Mouse (Mus musculus) forebrain, embryonic 15.5 days (tissue): ENCODE results near the gene Rab28. TPM values are rescaled to one million over a fixed set of nuclear protein-coding genes. Genes with fewer than 3 reads are reported as not detected.

Experiments used
- ATAC-seq: fragments of 200-750 bp; cut with Nextera tagmentation; replicated peaks from 2 replicates; pipeline ENCODE4 v1.8.0; 2017; ENCODE audit warnings: mild to moderate bottlenecking, moderate TSS enrichment, moderate library complexity
- H3K27ac ChIP-seq: fragments of 300-500 bp; sonication (generic); replicated peaks from 2 replicates; pipeline ENCODE4 v1.5.1; 2015; ENCODE audit warnings: mild to moderate bottlenecking, inconsistent platforms
- H3K27me3 ChIP-seq: fragments of 300-500 bp; sonication (generic); 2 replicates; pipeline ENCODE4 v1.6.1; 2015; ENCODE audit warnings: inconsistent platforms
- H3K36me3 ChIP-seq: fragments of 300-500 bp; sonication (generic); 2 replicates; pipeline ENCODE4 v1.6.1; 2015; ENCODE audit warnings: mild to moderate bottlenecking, inconsistent platforms
- H3K4me1 ChIP-seq: fragments of 300-500 bp; sonication (generic); 2 replicates; pipeline ENCODE4 v1.6.1; 2015; ENCODE audit warnings: inconsistent platforms
- H3K4me2 ChIP-seq: fragments of 300-500 bp; sonication (generic); replicated peaks from 2 replicates; pipeline ENCODE4 v1.6.1; 2015; ENCODE audit warnings: mild to moderate bottlenecking, inconsistent platforms
- H3K4me3 ChIP-seq: fragments of 300-500 bp; sonication (generic); 2 replicates; pipeline ENCODE4 v1.5.1; 2015; ENCODE audit warnings: mild to moderate bottlenecking, inconsistent platforms
- H3K9ac ChIP-seq: fragments of 300-500 bp; sonication (generic); replicated peaks from 2 replicates; pipeline ENCODE4 v1.6.1; 2015; ENCODE audit warnings: mild to moderate bottlenecking, inconsistent platforms
- H3K9me3 ChIP-seq: fragments of 300-500 bp; sonication (generic); 2 replicates; pipeline ENCODE4 v1.6.1; 2016; ENCODE audit warnings: inconsistent platforms
- WGBS: fragments of 180-500 bp; shearing (Covaris S2); methylation state at CpG from one replicate; pipeline ENCODE4 v1.1.7; 2015; ENCODE audit warnings: mixed read lengths; 5-methylcytosine and 5-hydroxymethylcytosine counted together
- polyA plus RNA-seq: library from polyadenylated mRNA; unstranded; fragments of >200 nt; fragmentation: Nextera tagmentation; extraction: Ambion mirVana; gene quantifications from 2 replicates; pipeline ENCODE4 v1.2.1, GENCODE M21; 2015

Rab28 gene
- polyA plus RNA-seq, result 77.3 and 79.8 TPM in 2 replicates

DNA sequence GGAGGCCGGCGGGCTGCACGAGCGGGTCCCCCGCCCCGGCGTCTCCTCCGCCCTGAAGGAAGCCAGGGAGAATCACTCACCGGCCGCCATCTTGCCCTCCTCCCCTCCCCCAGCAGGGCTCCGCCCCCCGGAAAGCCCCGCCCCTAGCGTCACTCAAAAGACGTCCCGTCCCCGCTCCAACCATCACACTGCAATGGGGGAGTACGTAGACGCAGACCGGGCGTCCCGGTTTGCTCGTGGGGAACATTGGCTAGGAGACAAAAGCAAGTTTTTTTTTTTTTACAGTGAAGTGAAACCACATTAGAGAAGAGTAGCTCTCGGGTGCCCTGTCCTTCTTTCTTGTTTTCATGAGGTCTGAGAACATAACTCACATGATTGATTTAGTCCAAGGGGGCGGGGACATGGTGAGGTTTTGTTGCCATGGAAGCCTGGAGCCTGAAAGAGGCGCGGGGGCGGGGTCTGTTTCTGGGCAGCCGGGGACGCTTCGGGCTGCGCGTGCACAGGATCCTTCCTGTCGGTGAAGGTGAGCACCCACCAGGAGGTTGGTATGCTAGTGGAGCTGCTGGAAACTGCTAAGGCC lies at the start of gene Rab28:
TSS of gene Rab28 (minus strand) at position 107 of the 580 bp plus-strand sequence.
- H3K27me3 ChIP-seq, result no peaks in the 10 kb centered on the region
- no peaks in the 10 kb centered on the region for H3K9me3 ChIP-seq
- peaks cover 24% of the 10 kb centered on the region for H3K4me1 ChIP-seq
- peak within 1 kb of the TSS; percentile 82 for H3K27ac ChIP-seq
- H3K36me3 ChIP-seq, result no peaks in the 10 kb centered on the region
- peak within 1 kb of the TSS; percentile 94 for H3K9ac ChIP-seq
- peak within 1 kb of the TSS; percentile 87 for H3K4me3 ChIP-seq
- peak; percentile 95 for ATAC-seq
- peak within 1 kb of the TSS; percentile 77 for H3K4me2 ChIP-seq
- under 1% methylated on average over 33 of the region's 34 CpGs for WGBS

DNA sequence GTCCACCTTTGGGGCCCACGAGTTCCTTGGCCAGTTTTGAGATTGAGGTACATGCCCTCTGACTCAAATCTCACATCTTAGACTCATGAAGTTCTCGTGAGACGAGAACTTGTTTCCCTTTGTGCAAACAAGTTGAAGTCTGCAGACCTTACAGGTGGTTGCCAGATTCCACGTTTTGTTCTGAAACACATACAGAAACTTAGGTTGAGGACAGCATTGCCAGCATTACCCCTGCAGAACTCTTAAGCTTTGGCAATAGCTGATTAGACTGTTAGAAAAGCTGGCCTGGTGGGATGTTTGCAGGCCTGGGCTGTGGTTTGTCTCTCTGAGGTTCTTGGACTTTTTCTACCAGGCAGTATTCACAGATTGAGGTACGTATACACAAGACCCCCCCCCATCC lies 49.4 kb upstream of the Rab28 start:
- no peaks in the 10 kb centered on the region for H3K9me3 ChIP-seq
- peaks cover 93% of the 10 kb centered on the region for H3K27me3 ChIP-seq
- no peak overlapping the region for H3K4me2 ChIP-seq
- no peak overlapping the region for H3K27ac ChIP-seq
- no peaks in the 10 kb centered on the region for H3K36me3 ChIP-seq
- H3K4me3 ChIP-seq, result no peak overlapping the region
- H3K9ac ChIP-seq, result no peak overlapping the region
- ATAC-seq, result no peak
- 4% methylated on average over 5 of the region's 5 CpGs for WGBS
- H3K4me1 ChIP-seq, result peaks cover 8% of the 10 kb centered on the region

GRCm38 (mm10) chr5:41756396-41756795 lies 48.4 kb upstream of the Rab28 start:
- Histone ChIP-seq H3K9me3 (no peaks in the 10 kb centered on the region), H3K27ac (no peak overlapping the region), H3K36me3 (no peaks in the 10 kb centered on the region), H3K4me3 (no peak overlapping the region), H3K4me2 (no peak overlapping the region), H3K27me3 (peaks cover 93% of the 10 kb centered on the region), H3K4me1 (peaks cover under 1% of the 10 kb centered on the region), H3K9ac (no peak overlapping the region)
- ATAC-seq, result no peak
- 4% methylated on average over 4 of the region's 4 CpGs for WGBS

- Histone ChIP-seq H3K9me3 (no peaks in the 10 kb centered on the region), H3K4me1 (no peaks in the 10 kb centered on the region), H3K27ac (no peak overlapping the region), H3K36me3 (no peaks in the 10 kb centered on the region), H3K9ac (no peak overlapping the region), H3K27me3 (peaks cover 95% of the 10 kb centered on the region), H3K4me2 (no peak overlapping the region), H3K4me3 (no peak overlapping the region)
- under 1% methylated on average over 23 of the region's 23 CpGs for WGBS
- ATAC-seq, result no peak
Measured at GRCm38 (mm10) chr5:41755373-41755960, 47.5 kb upstream of the Rab28 start.

DNA sequence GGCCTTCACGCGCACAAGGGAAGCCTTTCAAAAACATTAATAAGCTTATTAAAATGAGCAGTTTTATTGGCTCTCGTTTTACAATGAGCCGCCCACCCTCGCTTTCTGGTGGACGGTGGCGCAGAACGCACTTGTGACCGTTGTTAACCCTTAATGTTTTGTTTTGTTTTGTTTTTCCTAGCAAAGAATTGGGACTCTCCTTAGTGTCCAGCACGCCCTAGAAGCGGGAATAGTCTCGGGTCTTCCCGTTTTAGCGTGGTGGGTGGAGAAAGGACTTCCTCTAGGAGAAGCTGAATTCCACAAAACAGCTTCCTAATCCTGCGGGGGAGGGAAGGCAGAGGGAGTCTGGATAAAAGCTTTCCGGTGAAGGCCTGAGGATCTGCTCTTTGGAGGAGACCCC lies 46.9 kb upstream of the Rab28 start:
- 1% methylated on average over 16 of the region's 16 CpGs for WGBS
- no peak for ATAC-seq
- no peaks in the 10 kb centered on the region for H3K36me3 ChIP-seq
- no peaks in the 10 kb centered on the region for H3K9me3 ChIP-seq
- no peaks in the 10 kb centered on the region for H3K4me1 ChIP-seq
- no peak overlapping the region for H3K27ac ChIP-seq
- H3K9ac ChIP-seq, result no peak overlapping the region
- 0 out of 2 replicates have a peak overlapping the region, but pooled peaks have one; percentile 9 for H3K4me2 ChIP-seq
- peaks cover 95% of the 10 kb centered on the region for H3K27me3 ChIP-seq
- no peak overlapping the region for H3K4me3 ChIP-seq

GRCm38 (mm10) chr5:41754226-41754775 lies 46.3 kb upstream of the Rab28 start:
- Histone ChIP-seq H3K4me3 (no peak overlapping the region), H3K27me3 (peaks cover 96% of the 10 kb centered on the region), H3K4me2 (no peak overlapping the region), H3K9me3 (no peaks in the 10 kb centered on the region), H3K9ac (no peak overlapping the region), H3K27ac (no peak overlapping the region), H3K4me1 (no peaks in the 10 kb centered on the region), H3K36me3 (no peaks in the 10 kb centered on the region)
- 1% methylated on average over 17 of the region's 17 CpGs for WGBS
- no peak for ATAC-seq

DNA sequence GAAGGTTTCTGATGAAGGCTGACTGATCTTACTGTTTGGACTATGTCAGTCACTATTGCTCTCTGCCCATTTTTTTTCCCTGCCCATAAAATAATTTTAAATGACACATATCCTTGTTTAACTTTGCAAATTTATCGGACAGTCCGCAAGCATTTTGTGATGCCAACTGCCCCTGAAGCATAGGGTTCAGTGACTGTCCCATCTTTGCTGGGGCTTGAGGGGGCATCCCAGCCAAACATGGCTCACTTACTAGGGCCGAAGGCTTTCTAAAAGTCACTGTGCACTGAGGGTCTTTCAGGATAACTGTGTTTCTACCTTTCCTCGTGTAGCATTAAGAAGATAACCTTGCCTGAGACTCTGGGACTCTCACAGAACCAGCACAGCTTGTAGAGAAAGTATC lies 44.8 kb upstream of the Rab28 start:
- no peak overlapping the region for H3K4me2 ChIP-seq
- H3K4me1 ChIP-seq, result no peaks in the 10 kb centered on the region
- peaks cover 97% of the 10 kb centered on the region for H3K27me3 ChIP-seq
- no peak overlapping the region for H3K9ac ChIP-seq
- 22% methylated on average over 4 of the region's 4 CpGs for WGBS
- no peak overlapping the region for H3K4me3 ChIP-seq
- no peak for ATAC-seq
- H3K27ac ChIP-seq, result no peak overlapping the region
- H3K9me3 ChIP-seq, result no peaks in the 10 kb centered on the region
- no peaks in the 10 kb centered on the region for H3K36me3 ChIP-seq

DNA sequence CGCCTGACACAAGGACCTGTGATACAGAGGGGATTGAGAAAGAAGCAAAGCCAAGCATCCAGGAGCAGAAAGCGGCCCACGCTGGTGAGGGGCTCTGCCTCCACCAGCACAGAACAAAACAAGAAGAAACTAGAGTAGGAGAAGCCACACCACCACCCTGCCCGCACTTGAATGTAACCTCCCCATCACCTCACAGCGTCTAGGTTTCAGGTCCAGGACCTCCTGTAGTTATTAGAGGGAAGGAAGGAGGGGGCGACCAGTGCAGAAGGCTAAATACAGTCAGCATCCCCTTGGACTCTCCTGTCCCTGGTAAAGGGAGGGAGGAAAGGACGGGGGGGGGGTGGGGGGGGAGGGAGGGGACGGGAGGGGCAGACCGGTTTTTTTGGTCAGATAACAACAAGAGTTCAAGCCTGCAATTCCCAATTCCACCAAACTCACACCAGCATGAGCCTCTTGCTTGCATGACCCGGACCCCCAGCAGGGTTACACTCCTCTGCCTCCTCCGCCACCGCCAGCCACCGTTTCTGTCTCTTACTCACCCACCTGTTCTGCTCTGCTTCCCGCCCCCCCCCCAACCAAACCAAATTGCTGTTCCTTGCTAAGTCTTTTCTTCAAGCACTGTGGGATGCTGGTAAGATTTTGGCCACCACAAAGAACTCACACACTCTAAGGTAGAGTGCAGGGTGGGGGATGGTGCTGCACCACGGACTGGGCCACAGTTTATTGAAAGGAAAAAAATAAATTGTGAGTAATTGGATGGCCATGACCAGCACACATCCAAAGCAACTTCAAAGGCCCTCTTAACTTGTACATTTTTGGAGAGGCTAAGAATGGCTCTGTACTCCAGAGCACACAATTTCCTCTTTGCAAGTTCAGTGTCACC lies 37.2 kb upstream of the Rab28 start:
- Histone ChIP-seq H3K4me2 (no peak overlapping the region), H3K4me3 (no peak overlapping the region), H3K4me1 (no peaks in the 10 kb centered on the region), H3K27me3 (peaks cover 62% of the 10 kb centered on the region), H3K36me3 (no peaks in the 10 kb centered on the region), H3K27ac (no peak overlapping the region), H3K9me3 (no peaks in the 10 kb centered on the region), H3K9ac (no peak overlapping the region)
- ATAC-seq, result no peak
- 5% methylated on average over 14 of the region's 15 CpGs for WGBS

- H3K4me2 ChIP-seq, result no peak overlapping the region
- no peak for ATAC-seq
- H3K9ac ChIP-seq, result no peak overlapping the region
- H3K27me3 ChIP-seq, result peaks cover 54% of the 10 kb centered on the region
- no peak overlapping the region for H3K27ac ChIP-seq
- no peaks in the 10 kb centered on the region for H3K36me3 ChIP-seq
- no peaks in the 10 kb centered on the region for H3K4me1 ChIP-seq
- H3K9me3 ChIP-seq, result no peaks in the 10 kb centered on the region
- WGBS, result 9% methylated on average over 7 of the region's 7 CpGs
- no peak overlapping the region for H3K4me3 ChIP-seq
Measured at GRCm38 (mm10) chr5:41744234-41744633, 36.3 kb upstream of the Rab28 start.

- no peak overlapping the region for H3K4me2 ChIP-seq
- ATAC-seq, result no peak
- H3K4me1 ChIP-seq, result no peaks in the 10 kb centered on the region; the same call in 1 of the 2 replicates
- H3K27ac ChIP-seq, result no peak overlapping the region
- no peaks in the 10 kb centered on the region for H3K36me3 ChIP-seq
- H3K27me3 ChIP-seq, result peaks cover 2% of the 10 kb centered on the region
- H3K4me3 ChIP-seq, result no peak overlapping the region
- whole genome bisulfite sequencing, result 57% methylated on average over 6 of the region's 6 CpGs
- H3K9me3 ChIP-seq, result no peaks in the 10 kb centered on the region
- H3K9ac ChIP-seq, result no peak overlapping the region
Measured at GRCm38 (mm10) chr5:41738817-41739216, 30.9 kb upstream of the Rab28 start.

DNA sequence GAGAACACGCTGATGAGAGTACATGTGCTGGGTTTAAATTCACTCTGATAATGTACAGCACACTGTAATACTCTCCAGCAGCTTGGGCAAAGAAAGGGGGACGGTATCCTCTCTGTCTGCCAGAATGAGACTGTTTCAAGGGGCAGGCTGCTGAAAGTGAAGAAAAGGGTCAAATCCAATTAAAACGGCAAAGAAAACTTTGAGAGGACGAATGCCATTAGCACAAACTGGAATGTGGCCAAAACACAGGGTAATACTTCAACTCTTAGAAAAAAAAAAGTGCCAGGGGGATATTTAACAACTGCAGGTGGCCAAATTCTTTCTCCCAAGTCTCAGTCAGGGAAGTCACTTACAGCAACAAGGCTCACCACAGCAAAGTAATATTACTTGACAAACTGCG lies 29.1 kb upstream of the Rab28 start:
- no peak overlapping the region for H3K4me3 ChIP-seq
- no peak overlapping the region for H3K4me2 ChIP-seq
- H3K9ac ChIP-seq, result no peak overlapping the region
- H3K27me3 ChIP-seq, result no peaks in the 10 kb centered on the region
- no peaks in the 10 kb centered on the region; the same call in 1 of the 2 replicates for H3K4me1 ChIP-seq
- H3K36me3 ChIP-seq, result no peaks in the 10 kb centered on the region
- no peak for ATAC-seq
- 22% methylated on average over 5 of the region's 5 CpGs for WGBS
- H3K9me3 ChIP-seq, result no peaks in the 10 kb centered on the region
- no peak overlapping the region for H3K27ac ChIP-seq

GRCm38 (mm10) chr5:41727017-41727416 lies 19.1 kb upstream of the Rab28 start:
- WGBS, result 68% methylated on average over 1 of the region's 1 CpGs
- Histone ChIP-seq H3K36me3 (no peaks in the 10 kb centered on the region), H3K4me2 (no peak overlapping the region), H3K9me3 (no peaks in the 10 kb centered on the region), H3K27me3 (no peaks in the 10 kb centered on the region), H3K27ac (no peak overlapping the region), H3K9ac (no peak overlapping the region), H3K4me1 (no peaks in the 10 kb centered on the region), H3K4me3 (no peak overlapping the region)
- no peak for ATAC-seq
